Mouse (Mus musculus): ENCODE data around the gene Map7d1. TPM values are rescaled to one million over a fixed set of nuclear protein-coding genes. Genes with fewer than 3 reads are reported as not detected.

Map7d1 gene
- 100 to 1,000 TPM; 222 to 233 TPM for total RNA-seq (2021)
- long read RNA-seq, experiment 1, transcript Map7d1-203 (18 exons, 3,249 nt), result major isoform, 75 of 299 reads
- long read RNA-seq, experiment 1, transcript Map7d1-201 (17 exons, 3,351 nt), result minor isoform, 23 of 299 reads
- long read RNA-seq, experiment 1, transcript Map7d1-202 (17 exons, 3,195 nt), result minor isoform, 17 of 299 reads
- long read RNA-seq, experiment 1, partial matches to known transcripts, result 51 of 299 reads
- long read RNA-seq, experiment 1, other reads (novel, unspliced or antisense), result 132 of 299 reads
- long read RNA-seq, experiment 2, transcript Map7d1-202 (17 exons, 3,195 nt), result minor isoform, 13 of 279 reads
- long read RNA-seq, experiment 2, transcript Map7d1-203 (18 exons, 3,249 nt), result major isoform, 70 of 279 reads
- long read RNA-seq, experiment 2, transcript Map7d1-201 (17 exons, 3,351 nt), result minor isoform, 27 of 279 reads
- long read RNA-seq, experiment 2, partial matches to known transcripts, result 54 of 279 reads
- long read RNA-seq, experiment 2, other reads (novel, unspliced or antisense), result 115 of 279 reads

- peak; percentile 87 to 93 for DNase-seq (ENCODE audit: low spot score in 2 of 2)
Measured at GRCm38 (mm10) chr4:126256131-126256791, at the start of gene Map7d1. TSS of gene Map7d1 (minus strand) at chr4:126256343.

GRCm38 (mm10) chr4:126305428-126305827 lies 49.3 kb upstream of the Map7d1 start:
- no peak for DNase-seq (ENCODE audit: low spot score in 2 of 2)

DNA sequence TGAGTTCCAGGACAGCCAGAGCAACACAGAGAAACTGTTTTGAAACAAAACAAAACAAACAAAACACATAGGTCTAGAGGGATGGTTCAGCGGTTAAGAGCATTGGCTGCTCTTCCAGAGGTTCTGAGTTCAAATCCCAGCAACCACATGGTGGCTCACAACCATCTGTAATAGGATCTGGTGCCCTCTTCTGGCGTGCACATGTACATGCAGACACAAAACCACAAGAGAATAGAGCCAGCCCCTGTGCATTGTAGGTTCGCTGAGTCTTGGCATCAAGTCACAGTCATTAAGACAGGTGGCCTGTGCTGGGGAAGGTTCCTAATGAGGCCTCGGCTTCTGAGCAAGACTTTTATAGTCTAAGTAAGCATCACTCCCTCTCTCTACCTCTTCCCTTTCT lies 47.7 kb upstream of the Map7d1 start:
- no peak for DNase-seq (ENCODE audit: low spot score in 2 of 2)

GRCm38 (mm10) chr4:126301584-126302309 lies 45.6 kb upstream of the Map7d1 start:
- DNase-seq (ENCODE audit: low spot score in 2 of 2), result no peak

DNA sequence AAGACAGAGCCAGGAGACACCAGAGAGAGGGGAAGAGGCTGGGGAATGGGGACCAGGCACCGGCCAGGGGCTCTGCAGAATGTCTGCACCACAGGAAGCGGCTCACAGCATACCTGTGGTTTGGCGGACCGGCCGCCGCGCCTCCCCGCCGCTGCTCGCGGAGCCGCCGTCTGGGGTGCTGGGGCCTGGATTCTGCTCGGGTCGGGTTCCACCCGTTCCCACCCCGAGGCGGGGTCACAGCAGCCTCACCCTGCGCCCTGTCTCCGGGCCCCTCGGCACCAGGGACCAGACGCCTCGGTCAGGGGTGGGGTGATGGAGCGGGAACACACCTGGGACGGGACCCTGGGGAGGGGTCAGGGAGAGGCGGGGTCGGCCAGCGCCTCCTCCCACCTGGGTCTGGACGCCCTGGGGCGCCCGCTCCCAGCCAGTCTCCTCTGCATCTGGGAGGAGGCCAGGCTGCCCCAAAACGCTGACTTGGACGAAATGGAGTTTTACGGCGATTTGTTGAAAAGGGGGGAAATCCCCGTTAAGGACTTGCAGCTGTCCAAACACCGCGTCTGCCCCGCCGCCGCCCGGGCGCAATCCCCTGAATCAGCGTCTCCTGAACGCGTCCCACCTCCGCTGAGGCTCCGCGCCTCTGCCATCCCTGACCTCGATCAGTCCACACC lies 44.9 kb upstream of the Map7d1 start:
- no peak for DNase-seq (ENCODE audit: low spot score in 2 of 2)

DNA sequence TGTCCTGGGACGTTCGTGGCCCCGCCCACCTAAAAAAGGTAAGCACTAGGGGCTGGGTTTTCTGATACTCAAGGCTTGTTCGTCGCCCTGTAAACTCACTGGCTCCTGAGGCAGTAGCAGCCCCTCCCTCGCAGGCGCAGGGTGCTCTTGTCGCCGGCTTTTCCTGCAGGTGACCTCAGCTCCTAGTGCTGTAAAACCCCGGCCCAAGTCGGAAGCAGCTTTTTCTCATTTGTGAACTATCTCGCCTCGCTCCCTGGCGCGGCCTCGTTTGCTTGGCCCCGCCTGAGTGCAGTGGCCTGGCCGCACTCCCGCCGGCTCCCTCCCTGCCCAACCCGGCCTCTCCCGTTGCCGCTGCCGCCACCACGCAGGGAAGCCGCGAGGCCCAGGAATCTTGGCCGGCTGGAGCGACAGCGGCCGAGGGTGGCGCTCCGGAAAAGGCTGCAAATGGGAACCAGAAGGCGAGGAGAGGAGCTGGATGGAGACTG lies 40.5 kb upstream of the Map7d1 start:
- peak in 1 of 2 experiments; percentile 26 for DNase-seq (ENCODE audit: low spot score in 2 of 2)

GRCm38 (mm10) chr4:126295937-126296336 lies 39.8 kb upstream of the Map7d1 start:
- DNase-seq (ENCODE audit: low spot score in 2 of 2), result no peak

GRCm38 (mm10) chr4:126295152-126295551 lies 39.0 kb upstream of the Map7d1 start:
- no peak for DNase-seq (ENCODE audit: low spot score in 2 of 2)

GRCm38 (mm10) chr4:126291196-126291595 lies 35.1 kb upstream of the Map7d1 start:
- no peak for DNase-seq (ENCODE audit: low spot score in 2 of 2)

GRCm38 (mm10) chr4:126290314-126290713 lies 34.2 kb upstream of the Map7d1 start:
- no peak for DNase-seq (ENCODE audit: low spot score in 2 of 2)

DNA sequence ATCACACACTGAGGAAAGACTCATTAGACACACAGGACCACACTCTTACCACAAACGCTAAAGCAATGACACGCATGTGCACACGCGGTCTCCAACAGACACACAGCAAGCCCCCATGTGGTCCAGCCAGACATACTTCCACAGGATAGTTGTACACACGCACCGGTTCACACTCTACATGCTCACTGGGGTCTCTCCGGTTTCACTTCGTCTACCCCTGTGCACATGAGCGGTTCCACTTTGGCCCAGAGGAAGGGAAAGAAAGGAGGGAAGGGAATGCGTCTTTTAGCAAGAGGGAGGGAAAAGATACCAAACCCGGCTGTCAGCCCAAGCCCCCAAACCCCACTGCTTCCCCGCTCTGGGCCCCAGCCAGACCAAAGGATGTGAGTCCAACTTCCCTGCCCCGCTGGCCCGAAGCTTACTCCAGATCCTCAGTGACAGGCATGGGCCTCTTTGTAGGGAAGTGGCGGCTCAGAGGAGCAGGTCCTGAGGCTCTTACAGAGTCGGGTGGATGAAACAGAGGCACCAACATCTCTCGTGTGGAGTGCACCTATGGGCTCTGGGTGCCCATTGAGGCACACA lies 32.0 kb upstream of the Map7d1 start:
- no peak for DNase-seq (ENCODE audit: low spot score in 2 of 2)

GRCm38 (mm10) chr4:126287302-126287995 lies 31.3 kb upstream of the Map7d1 start:
- no peak for DNase-seq (ENCODE audit: low spot score in 2 of 2)

GRCm38 (mm10) chr4:126286492-126286891 lies 30.3 kb upstream of the Map7d1 start, which contains the start of gene Col8a2:
TSS of gene Col8a2 (plus strand) at chr4:126286793.
- no peak for DNase-seq (ENCODE audit: low spot score in 2 of 2)

GRCm38 (mm10) chr4:126283582-126283981 lies 27.4 kb upstream of the Map7d1 start:
- no peak for DNase-seq (ENCODE audit: low spot score in 2 of 2)

DNA sequence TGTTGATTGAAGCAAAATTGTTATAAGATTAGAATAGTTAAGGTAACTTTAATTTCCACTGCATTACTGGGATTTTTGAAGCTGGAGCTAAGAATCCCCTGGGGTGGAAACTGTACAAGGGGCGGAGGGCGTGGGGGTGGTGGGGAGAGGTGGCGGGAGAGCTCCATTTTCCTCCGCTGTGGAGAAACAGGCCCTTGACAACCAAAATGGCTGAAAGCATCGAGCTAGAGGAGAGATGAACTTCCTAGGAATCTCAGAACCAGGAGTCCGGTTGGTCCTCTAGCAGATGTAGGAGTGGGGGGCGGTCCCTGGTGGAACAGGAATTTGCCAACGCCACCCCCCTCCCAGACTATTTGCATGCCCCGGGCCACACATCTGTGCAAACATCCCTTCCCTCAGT lies 25.6 kb upstream of the Map7d1 start:
- DNase-seq (ENCODE audit: low spot score in 2 of 2), result no peak

DNA sequence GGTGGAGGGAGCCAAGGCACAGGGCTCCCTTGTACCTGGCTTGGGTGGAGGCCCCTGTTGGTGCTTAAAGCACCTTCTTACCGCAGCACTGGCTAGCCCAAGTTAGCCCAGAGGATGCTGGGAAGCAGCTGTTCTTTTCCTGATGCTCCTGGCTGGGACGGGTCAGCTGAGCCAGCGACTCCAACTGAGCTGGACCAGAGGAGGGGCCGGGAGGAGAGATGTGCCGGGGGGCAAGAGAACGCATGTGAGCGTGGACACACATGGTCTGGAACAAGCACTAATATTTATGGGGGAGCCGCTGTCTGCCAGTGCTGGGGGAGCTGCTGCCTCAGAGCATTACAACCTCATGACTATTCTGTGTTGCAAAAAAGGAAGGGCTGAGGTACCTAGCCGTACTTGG lies 22.8 kb upstream of the Map7d1 start:
- DNase-seq (ENCODE audit: low spot score in 2 of 2), result no peak

GRCm38 (mm10) chr4:126278565-126278915 lies 22.4 kb upstream of the Map7d1 start:
- no peak for DNase-seq (ENCODE audit: low spot score in 2 of 2)

- DNase-seq (ENCODE audit: low spot score in 2 of 2), result peak in 1 of 2 experiments; percentile 42
Measured at GRCm38 (mm10) chr4:126277906-126278564, 21.9 kb upstream of the Map7d1 start.

- no peak for DNase-seq (ENCODE audit: low spot score in 2 of 2)
Measured at GRCm38 (mm10) chr4:126275681-126276131, 19.6 kb upstream of the Map7d1 start.

All from layer of hippocampus, postnatal 14 days (tissue).